Mouse (Mus musculus) G1E (cell line): ENCODE measurements at regions not wholly inside any gene's neighbourhood (a gene's known extent, or its start where the extent isn't known, plus 50 kb on each side); places are given as distances from the start of the nearest gene placed in this dataset.
A peak's percentile ranks its signal among the peaks of the same experiment; 100 is the strongest.

Experiments used
- ATAC-seq: 2 replicates; pipeline ENCODE4 v1.8.0; 2016; ENCODE audit warnings: mild to moderate bottlenecking; ENCODE audit not compliant: insufficient number of reproducible peaks, poor library complexity, low FRiP score, severe bottlenecking; ENCODE audit errors: extremely low read depth
- DNase-seq: peaks from one replicate; pipeline ENCODE4 v3.0.0; 2012; ENCODE audit warnings: low spot score
- H3K27me3 ChIP-seq: 2 replicates; pipeline ENCODE4 v1.6.1; 2012; ENCODE audit warnings: mild to moderate bottlenecking, low read length, inconsistent platforms; ENCODE audit not compliant: insufficient read depth
- H3K36me3 ChIP-seq: replicated peaks from 2 replicates; pipeline ENCODE3; 2012; ENCODE audit warnings: mild to moderate bottlenecking, inconsistent platforms
- H3K4me1 ChIP-seq: 2 replicates; pipeline ENCODE4 v1.6.1; 2012; ENCODE audit warnings: low read depth, low read length, inconsistent platforms, mixed read lengths; ENCODE audit not compliant: insufficient read depth
- H3K4me3 ChIP-seq: 2 replicates; pipeline ENCODE4 v1.5.1; 2012; ENCODE audit warnings: low read depth, mild to moderate bottlenecking, inconsistent platforms, low read length, moderate library complexity, mixed read lengths
- H3K9me3 ChIP-seq: replicated peaks from 2 replicates; pipeline ENCODE4 v1.6.1; 2012; ENCODE audit warnings: inconsistent platforms
- CTCF ChIP-seq: IDR thresholded peaks from 2 replicates; pipeline ENCODE4 v1.5.1; 2012; ENCODE audit warnings: low read depth, low read length, inconsistent platforms, mixed read lengths
- GATA1 ChIP-seq: IDR thresholded peaks from 2 replicates; pipeline ENCODE4 v1.6.1; 2012; ENCODE audit warnings: borderline replicate concordance, low read length, inconsistent platforms, mixed read lengths
- GATA2 ChIP-seq: IDR thresholded peaks from 2 replicates; pipeline ENCODE4 v1.6.1; 2012; ENCODE audit warnings: low read depth, low read length, inconsistent platforms, borderline replicate concordance
- POLR2AphosphoS5 ChIP-seq: IDR thresholded peaks from 2 replicates; pipeline ENCODE4 v1.6.1; 2012; ENCODE audit warnings: low read depth, low read length, inconsistent platforms; ENCODE audit not compliant: insufficient replicate concordance
- TAL1 ChIP-seq: conservative IDR thresholded peaks from 2 replicates; pipeline ENCODE4 v1.6.1; 2012; ENCODE audit warnings: low read depth, low read length, inconsistent platforms, mixed read lengths

GRCm38 (mm10) chr3:82781464-82781863 lies 94.8 kb downstream of the Rbm46 start:
- ATAC-seq = no peak
- H3K4me1 ChIP-seq = no peaks in the 10 kb centered on the region
- TF ChIP-seq GATA2 (no peak), TAL1 (no peak), GATA1 (no peak), POLR2AphosphoS5 (no peak), CTCF (no peak)
- DNase-seq = no peak
- no peak overlapping the region for H3K4me3 ChIP-seq
- no peaks in the 10 kb centered on the region for H3K9me3 ChIP-seq
- H3K27me3 ChIP-seq = no peaks in the 10 kb centered on the region
- no peaks in the 10 kb centered on the region for H3K36me3 ChIP-seq

DNA sequence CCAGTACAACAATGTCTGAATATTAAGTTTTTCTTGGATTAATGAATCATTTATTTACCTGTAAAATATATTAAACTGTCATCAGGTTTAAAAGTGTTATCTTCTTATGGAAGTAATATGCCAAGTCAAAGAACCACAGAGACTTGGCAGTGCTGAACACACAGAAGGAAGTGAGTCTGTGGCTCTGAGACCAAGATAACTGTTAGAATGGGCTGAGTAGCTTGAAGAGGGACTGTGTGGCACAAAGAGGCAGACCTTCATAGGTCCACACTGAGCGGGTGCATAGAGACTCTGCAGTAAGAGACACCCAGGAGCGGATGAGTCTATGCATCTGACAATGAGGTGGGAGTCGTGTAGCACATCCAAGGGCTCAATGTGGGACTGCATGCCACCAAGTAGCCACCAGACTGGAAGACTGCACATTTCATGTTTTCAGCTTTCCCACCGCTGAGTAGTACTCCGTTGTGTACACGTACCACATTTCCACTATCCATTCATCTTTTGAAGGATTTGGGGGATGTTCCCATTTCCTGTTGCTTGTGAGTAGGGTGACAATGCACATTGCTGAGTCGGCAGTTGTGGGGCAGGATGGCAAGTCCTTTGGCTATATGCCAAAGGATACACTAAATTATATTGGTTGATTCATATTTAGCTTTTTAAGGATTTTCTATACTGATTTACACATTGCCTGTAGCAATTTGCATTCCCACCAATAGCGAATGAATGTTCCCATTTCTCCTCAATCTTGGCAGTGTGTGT lies 105.6 kb downstream of the Rbm46 start:
- Histone ChIP-seq H3K27me3 (no peaks in the 10 kb centered on the region), H3K9me3 (no peaks in the 10 kb centered on the region), H3K4me1 (no peaks in the 10 kb centered on the region), H3K4me3 (no peak overlapping the region), H3K36me3 (no peaks in the 10 kb centered on the region)
- ATAC-seq (no peak), DNase-seq (no peak)
- TF ChIP-seq GATA1 (no peak), GATA2 (no peak), TAL1 (no peak), POLR2AphosphoS5 (no peak), CTCF (no peak)

- no peaks in the 10 kb centered on the region for H3K36me3 ChIP-seq
- no peak for DNase-seq
- H3K4me3 ChIP-seq = no peak overlapping the region
- ATAC-seq = no peak
- H3K27me3 ChIP-seq = no peaks in the 10 kb centered on the region
- TF ChIP-seq POLR2AphosphoS5 (no peak), TAL1 (no peak), GATA2 (no peak), CTCF (no peak), GATA1 (no peak)
- no peaks in the 10 kb centered on the region for H3K9me3 ChIP-seq
- no peaks in the 10 kb centered on the region for H3K4me1 ChIP-seq
Measured at GRCm38 (mm10) chr3:82767484-82767883, 108.8 kb downstream of the Rbm46 start.

DNA sequence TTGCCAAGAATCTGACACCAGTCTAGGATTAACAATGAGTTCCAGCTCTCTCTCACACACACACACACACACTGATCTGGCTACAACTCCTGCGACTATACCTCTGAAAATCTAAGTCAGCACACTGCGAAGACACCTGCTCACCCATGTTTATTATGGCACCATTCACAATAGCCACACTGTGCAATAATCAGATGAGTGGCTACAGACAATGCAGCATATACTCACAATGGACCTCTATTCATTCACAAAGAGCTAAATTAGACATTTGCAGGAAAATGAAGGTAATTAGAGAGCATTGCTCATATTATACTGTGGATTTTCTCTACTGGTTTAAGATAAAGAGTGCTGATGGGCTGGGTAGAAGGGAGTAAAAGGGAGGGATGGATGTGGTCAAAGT lies 116.3 kb downstream of the Rbm46 start:
- Histone ChIP-seq H3K4me3 (no peak overlapping the region), H3K4me1 (no peaks in the 10 kb centered on the region), H3K36me3 (no peaks in the 10 kb centered on the region), H3K9me3 (no peaks in the 10 kb centered on the region), H3K27me3 (no peaks in the 10 kb centered on the region)
- TF ChIP-seq TAL1 (no peak), GATA2 (no peak), GATA1 (no peak), POLR2AphosphoS5 (no peak), CTCF (no peak)
- ATAC-seq (no peak), DNase-seq (no peak)

DNA sequence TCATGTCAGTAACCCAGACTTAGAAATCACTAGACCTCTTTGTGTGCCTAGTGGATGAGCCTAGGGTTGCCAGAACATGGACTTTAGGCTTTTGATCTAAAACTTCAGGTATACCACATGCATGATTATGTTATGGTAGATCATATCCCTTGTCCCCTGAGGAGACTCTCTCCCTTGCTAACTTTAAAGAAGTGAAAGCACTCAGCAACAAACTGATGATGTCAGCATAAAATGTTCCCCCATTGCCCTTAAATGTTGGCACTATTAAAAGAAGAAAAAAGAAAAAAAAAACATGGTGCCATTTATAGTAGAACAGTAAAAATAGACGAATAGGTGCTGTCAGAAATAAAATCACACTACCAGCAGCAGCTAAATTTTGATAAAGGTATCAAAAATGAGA lies 117.3 kb downstream of the Rbm46 start:
- no peaks in the 10 kb centered on the region for H3K4me1 ChIP-seq
- H3K27me3 ChIP-seq = no peaks in the 10 kb centered on the region
- H3K4me3 ChIP-seq = no peak overlapping the region
- ATAC-seq = no peak
- no peak for DNase-seq
- H3K36me3 ChIP-seq = no peaks in the 10 kb centered on the region
- no peak for TF ChIP-seq GATA1
- TF ChIP-seq CTCF = no peak
- TF ChIP-seq TAL1 = no peak
- no peak for TF ChIP-seq GATA2
- no peak for TF ChIP-seq POLR2AphosphoS5
- H3K9me3 ChIP-seq = peaks cover 2% of the 10 kb centered on the region; the same call in 1 of the 2 replicates

- peak; percentile 34 for ATAC-seq
- Histone ChIP-seq H3K36me3 (no peaks in the 10 kb centered on the region), H3K9me3 (no peaks in the 10 kb centered on the region), H3K4me3 (no peak overlapping the region), H3K27me3 (no peaks in the 10 kb centered on the region), H3K4me1 (no peaks in the 10 kb centered on the region)
- DNase-seq = peak; percentile 2
- TF ChIP-seq GATA2 (no peak), GATA1 (no peak), CTCF (peak; percentile 92)
Measured at GRCm38 (mm10) chr3:82725546-82725945, 150.7 kb downstream of the Rbm46 start.
